Mouse (Mus musculus) left cerebral cortex, postnatal 36 days (tissue): ENCODE measurements around the gene Tfcp2. TPM values are rescaled to one million over a fixed set of nuclear protein-coding genes. Genes with fewer than 3 reads are reported as not detected.
"Not testable (repeated sequence)": the region's sequence is repeated elsewhere in the genome, so short reads cannot be mapped to it uniquely, and the experiment has no call there.

Experiments used
- DNase-seq, 2 experiments: peaks; one replicate each; pipeline ENCODE4 v3.0.0; 2021 to 2022; ENCODE audit warnings: low spot score in 2 of 2, mixed read lengths in 1 of 2
- intact Hi-C: fragments of 180-260 bp; cut with DNase I; formaldehyde crosslinking; loops from one replicate; pipeline ENCODE4 v1.15.1; 2025
- total RNA-seq, 2 experiments: library from RNA; stranded (reverse); gene quantifications; 2 replicates each; pipeline ENCODE4 v1.2.3; 2021

Gene Tfcp2
- total RNA-seq, 2 experiments from 2014 or later: 26.2 to 33.1 TPM

- DNase-seq: peak; percentile 56 to 61
- intact Hi-C loops: no loop called here
These were observed 57.2 kb downstream of the Tfcp2 start for GRCm38 (mm10) chr15:100494647-100495046.

DNA sequence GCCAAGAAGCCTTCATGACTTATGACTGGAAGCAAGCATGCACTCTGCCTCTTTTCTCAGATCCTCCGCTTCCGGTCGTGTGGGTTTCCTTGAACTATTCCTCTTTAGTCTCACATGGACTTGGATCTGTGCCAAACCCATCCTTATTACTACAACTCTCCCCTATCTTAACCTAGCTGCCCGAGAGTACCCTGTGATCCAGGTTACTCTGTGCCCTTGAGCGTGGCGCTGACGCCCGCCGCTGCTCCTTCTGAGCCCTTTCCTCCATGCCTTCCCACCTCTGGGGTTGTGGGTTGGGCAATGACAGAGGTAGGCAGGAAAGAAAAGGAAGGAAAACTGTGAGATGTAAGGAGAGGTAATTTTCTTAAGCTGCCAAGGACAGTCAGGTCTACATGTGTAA, 59.8 kb downstream of the Tfcp2 start:
- intact Hi-C loops: no loop called here
- DNase-seq: no peak

- intact Hi-C loops: no loop called here
- DNase-seq: no peak
These were observed 62.5 kb downstream of the Tfcp2 start for GRCm38 (mm10) chr15:100489263-100489662.

DNA sequence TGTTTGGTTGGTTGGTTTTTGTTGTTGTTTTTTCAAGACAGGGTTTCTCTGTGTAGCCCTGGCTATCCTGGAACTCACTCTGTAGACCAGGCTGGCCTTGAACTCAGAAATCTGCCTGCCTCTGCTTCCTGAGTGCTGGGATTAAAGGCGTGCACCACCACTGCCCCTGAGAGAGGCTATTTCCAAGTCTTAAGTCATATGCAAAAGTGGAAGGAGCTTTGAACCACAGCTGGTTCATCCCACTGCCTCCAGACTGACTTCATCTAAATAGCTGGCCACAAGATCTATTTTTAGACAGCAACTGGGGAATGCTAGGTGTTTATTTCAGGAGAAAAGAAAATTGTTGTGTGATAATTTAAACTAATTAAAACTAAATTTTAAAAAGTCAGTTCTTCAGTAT, 63.5 kb downstream of the Tfcp2 start:
- DNase-seq, intact Hi-C loops: not testable (repeated sequence)

DNA sequence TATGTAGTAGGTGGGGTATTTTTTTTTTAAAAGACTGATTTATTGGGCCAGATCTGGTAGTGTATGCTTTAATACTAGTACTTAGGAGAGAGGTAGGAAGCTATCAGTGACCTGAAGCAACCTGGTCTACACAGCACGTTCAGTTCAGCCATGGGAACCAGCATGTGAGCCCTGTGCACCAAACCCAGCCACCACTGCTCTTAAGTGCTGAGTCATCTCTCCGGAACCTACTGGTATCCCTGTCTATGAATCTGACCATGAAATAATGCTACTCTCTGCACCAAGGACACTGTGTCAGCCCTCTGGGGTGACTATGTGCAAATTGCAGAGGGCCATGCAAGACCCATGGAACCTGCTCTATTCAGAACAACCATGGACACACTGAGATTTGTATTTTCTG, 64.8 kb downstream of the Tfcp2 start:
- intact Hi-C loops: no loop called here
- DNase-seq: no peak

DNA sequence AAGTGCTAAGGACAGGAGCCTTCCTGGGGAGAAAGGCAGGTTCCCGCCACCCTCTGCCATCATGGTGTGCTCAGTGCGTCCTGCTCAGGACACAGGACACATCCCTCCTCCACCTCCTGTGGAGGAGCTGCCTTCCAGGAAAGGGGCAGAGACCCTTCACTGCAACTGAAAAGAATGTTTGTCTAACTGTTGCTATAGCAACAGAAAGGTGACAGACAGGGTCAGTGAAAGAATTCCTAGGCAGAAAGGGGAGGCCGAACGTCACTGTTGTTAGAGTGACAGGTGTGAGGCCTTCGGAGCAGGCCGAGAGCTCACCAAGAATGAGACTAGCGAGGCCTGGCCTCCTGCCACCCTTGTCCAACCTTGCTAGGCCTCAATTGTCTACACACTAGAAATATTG, 65.4 kb downstream of the Tfcp2 start:
- intact Hi-C loops: no loop called here
- DNase-seq: no peak

- no peak for DNase-seq
- intact Hi-C loops: no loop called here
These were observed 66.2 kb downstream of the Tfcp2 start for GRCm38 (mm10) chr15:100485576-100485975.

DNA sequence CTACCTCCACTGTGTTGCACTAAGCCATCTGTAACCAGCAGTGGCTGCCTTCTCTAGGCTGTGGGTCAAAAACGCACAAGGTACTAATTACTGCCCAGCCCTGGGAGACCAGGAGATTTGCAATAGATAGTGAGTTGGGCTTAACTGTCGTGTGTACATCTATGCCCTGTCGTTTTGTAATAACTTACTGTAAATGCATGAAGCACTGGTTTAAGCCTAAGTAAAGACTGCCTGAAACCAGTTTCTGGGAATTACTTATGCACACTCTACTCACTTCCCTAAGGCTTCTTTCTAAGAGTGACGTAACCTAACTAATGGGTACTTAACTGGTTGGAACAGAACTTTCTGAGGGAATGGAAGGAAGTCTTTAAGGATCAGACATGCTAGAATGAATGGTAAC, 72.9 kb downstream of the Tfcp2 start:
- intact Hi-C loops: no loop called here

GRCm38 (mm10) chr15:100478351-100478750, 73.5 kb downstream of the Tfcp2 start:
- DNase-seq: no peak
- intact Hi-C loops: no loop called here

More for the DNA sequence above, 72.9 kb downstream of the Tfcp2 start:
- no peak for DNase-seq

DNA sequence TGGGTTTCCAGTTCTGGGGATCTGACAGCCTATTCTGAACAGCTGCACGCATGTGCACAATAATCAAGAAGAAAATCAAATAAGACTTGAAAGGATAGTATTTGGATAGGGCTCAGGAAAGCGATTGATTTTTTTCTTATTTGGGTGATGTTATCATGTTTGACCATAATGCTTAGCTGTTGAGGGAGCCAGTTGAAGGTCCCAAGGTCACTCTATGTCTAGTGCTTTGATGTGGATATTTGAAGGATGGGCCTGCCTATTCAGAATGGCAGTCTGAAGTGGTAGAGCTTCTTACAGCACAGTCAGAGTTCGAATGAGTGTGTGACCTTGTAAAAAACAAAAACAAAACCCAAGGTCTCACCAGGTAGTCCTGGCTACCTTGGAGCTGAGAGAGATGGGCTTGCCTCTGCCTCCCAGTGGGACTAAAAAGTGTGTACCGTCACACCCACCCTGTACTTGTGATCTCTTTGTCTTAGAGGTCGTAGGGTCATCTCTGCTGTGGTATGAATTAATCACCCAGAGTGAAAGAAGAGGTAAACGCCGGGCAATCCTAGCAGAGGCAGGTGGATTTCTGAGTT, 77.8 kb downstream of the Tfcp2 start:
- no peak for DNase-seq
- intact Hi-C loops: no loop called here

DNA sequence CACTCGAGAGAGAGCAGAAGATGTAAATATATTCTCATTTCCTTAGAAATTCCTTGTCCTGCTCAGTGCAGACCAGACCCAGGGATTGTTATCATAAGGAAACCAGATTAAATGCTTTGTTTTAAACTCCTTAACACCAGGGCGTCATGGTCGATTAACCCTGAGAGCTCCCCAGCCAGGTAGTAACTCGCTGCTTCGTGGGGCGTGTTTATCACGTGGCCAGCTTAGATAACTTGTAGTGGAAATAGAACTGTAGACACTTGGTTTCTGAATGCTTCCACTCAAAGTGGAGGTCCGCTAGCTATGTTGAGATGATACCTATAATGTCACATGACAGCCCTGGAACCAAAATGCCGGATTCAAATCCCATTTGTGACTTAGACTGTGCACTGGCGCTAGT, 81.8 kb downstream of the Tfcp2 start:
- no peak for DNase-seq
- intact Hi-C loops: no loop called here

GRCm38 (mm10) chr15:100469189-100469545, 82.6 kb downstream of the Tfcp2 start:
- intact Hi-C loops: loop anchor here (5.0 to 10.0 kb wide), 3 partner anchors 213 to 447 kb away; no protein-coding TSS in a partner anchor

GRCm38 (mm10) chr15:100468295-100469188, 83.3 kb downstream of the Tfcp2 start, which contains the start of gene Letmd1:
TSS of gene Letmd1 (plus strand) at chr15:100469023.
- intact Hi-C loops: loop anchor here (5.0 to 10.0 kb wide), 3 partner anchors 214 to 446 kb away; no protein-coding TSS in a partner anchor

More at GRCm38 (mm10) chr15:100469189-100469545, 82.6 kb downstream of the Tfcp2 start:
- no peak for DNase-seq

GRCm38 (mm10) chr15:100467738-100468137, 84.1 kb downstream of the Tfcp2 start:
- intact Hi-C loops: loop anchor here (5.0 to 10.0 kb wide), 3 partner anchors 215 to 445 kb away; no protein-coding TSS in a partner anchor
- no peak for DNase-seq

More at GRCm38 (mm10) chr15:100468295-100469188, 83.3 kb downstream of the Tfcp2 start, which contains the start of gene Letmd1:
- peak; percentile 89 to 93 for DNase-seq

GRCm38 (mm10) chr15:100465432-100465831, 86.4 kb downstream of the Tfcp2 start:
- no peak for DNase-seq
- intact Hi-C loops: loop anchor here (5.0 to 10.0 kb wide), 3 partner anchors 217 to 443 kb away; no protein-coding TSS in a partner anchor

DNA sequence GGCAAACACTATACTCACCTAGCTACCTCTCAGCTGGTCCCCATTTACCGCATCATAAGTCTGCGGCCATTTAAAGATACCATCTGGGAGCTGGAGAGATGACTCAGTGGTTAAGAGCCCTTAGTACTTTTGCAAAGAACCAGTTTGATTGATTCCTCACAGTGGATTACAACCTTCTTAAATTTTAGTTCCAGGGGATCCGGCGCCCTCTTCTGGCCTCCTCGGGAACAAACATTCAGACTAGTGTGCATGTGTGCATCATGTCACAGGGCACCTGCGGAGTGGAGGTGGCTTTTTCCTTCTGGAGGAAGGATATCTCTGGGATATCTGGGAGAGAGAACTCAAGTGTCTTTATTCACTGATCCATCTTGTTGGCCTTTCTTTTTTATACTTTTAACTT, 88.1 kb downstream of the Tfcp2 start:
- intact Hi-C loops: loop anchor here (10.0 kb wide), 1 partner anchor 229 kb away; no protein-coding TSS in a partner anchor
- DNase-seq: peak; percentile 50 to 67

DNA sequence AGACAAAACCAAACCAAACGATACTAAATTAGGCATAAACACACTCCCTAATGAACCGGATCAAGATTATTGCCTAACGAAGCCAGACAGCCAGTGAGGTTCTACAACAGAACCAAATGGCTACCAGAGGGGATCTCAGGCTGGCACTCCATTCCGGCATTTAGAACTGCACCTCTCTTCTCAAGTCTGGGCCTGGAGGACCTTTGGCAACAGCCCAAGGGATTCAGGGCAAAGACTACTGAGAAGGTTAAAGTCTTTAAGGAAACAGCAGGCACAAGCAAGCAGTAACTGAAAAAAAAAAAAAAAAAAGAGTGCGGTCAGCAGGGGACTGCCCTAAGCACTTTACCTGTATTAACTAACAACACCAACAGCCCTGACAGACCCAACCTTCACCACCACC, 89.7 kb downstream of the Tfcp2 start:
- intact Hi-C loops: loop anchor here (10.0 kb wide), 1 partner anchor 227 kb away; no protein-coding TSS in a partner anchor
- DNase-seq: no peak

DNA sequence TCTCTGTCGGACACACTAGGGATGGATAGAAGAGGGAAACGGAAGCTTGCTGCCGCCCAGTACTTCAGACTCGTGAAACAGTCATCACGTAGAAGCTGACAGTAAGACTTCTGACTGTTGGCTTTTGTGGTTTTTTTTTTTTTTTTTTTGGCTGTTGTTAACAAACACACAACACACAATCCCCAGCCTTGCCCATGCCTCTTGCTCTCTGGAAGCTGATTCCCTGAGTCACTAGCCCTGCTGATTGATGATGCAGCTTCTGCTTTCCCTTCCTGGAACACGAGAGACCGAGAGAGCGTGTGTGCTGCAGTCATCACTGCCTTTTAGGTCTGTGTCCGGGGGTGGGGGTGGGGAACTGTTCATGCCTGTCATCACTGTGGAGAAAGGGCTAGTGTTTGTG, 90.2 kb downstream of the Tfcp2 start:
- intact Hi-C loops: loop anchor here (10.0 kb wide), 1 partner anchor 227 kb away; no protein-coding TSS in a partner anchor

GRCm38 (mm10) chr15:100460942-100461341, 90.9 kb downstream of the Tfcp2 start:
- intact Hi-C loops: loop anchor here (10.0 kb wide), 1 partner anchor 226 kb away; no protein-coding TSS in a partner anchor
- no peak for DNase-seq

More for the DNA sequence above, 90.2 kb downstream of the Tfcp2 start:
- no peak for DNase-seq

GRCm38 (mm10) chr15:100458055-100458454, 93.8 kb downstream of the Tfcp2 start:
- no peak for DNase-seq
- intact Hi-C loops: loop anchor here (5.0 to 10.0 kb wide), 2 partner anchors 73 to 196 kb away; no protein-coding TSS in a partner anchor
